Mouse (Mus musculus) midbrain, embryonic 14.5 days (tissue): ENCODE results near the gene Rgma. TPM values are rescaled to one million over a fixed set of nuclear protein-coding genes. Genes with fewer than 3 reads are reported as not detected.

Source experiments
- ATAC-seq: fragments of 200-750 bp; cut with Nextera tagmentation; 2 replicates; pipeline ENCODE4 v1.8.0; 2017; ENCODE audit warnings: moderate number of reproducible peaks, moderate library complexity; ENCODE audit not compliant: low FRiP score, low TSS enrichment
- DNase-seq: peaks from one replicate; pipeline ENCODE4 v3.0.0-alpha.2; 2015
- H3K27ac ChIP-seq: fragments of 300-500 bp; sonication (generic); replicated peaks from 2 replicates; pipeline ENCODE4 v1.5.1; 2014; ENCODE audit warnings: mild to moderate bottlenecking, low read depth, low read length, moderate library complexity
- H3K27me3 ChIP-seq: fragments of 300-500 bp; sonication (generic); 2 replicates; pipeline ENCODE4 v1.6.1; 2014; ENCODE audit warnings: low read length, control low read depth, mixed read lengths; ENCODE audit not compliant: control insufficient read depth, insufficient read depth
- H3K36me3 ChIP-seq: fragments of 300-500 bp; sonication (generic); 2 replicates; pipeline ENCODE4 v1.6.1; 2014; ENCODE audit warnings: low read length, control low read depth; ENCODE audit not compliant: control insufficient read depth, insufficient read depth
- H3K4me1 ChIP-seq: fragments of 300-500 bp; sonication (generic); 2 replicates; pipeline ENCODE4 v1.6.1; 2014; ENCODE audit warnings: mild to moderate bottlenecking, antibody characterized with exemption, low read length, control low read depth; ENCODE audit not compliant: control insufficient read depth, insufficient read depth
- H3K4me2 ChIP-seq: fragments of 300-500 bp; sonication (generic); 2 replicates; pipeline ENCODE4 v1.6.1; 2014; ENCODE audit warnings: mild to moderate bottlenecking, low read length, moderate library complexity
- H3K4me3 ChIP-seq: fragments of 300-500 bp; sonication (generic); replicated peaks from 2 replicates; pipeline ENCODE4 v1.5.1; 2014; ENCODE audit warnings: low read depth, low read length
- H3K9ac ChIP-seq: fragments of 300-500 bp; sonication (generic); replicated peaks from 2 replicates; pipeline ENCODE4 v1.6.1; 2014; ENCODE audit warnings: mild to moderate bottlenecking, low read length, moderate library complexity
- H3K9me3 ChIP-seq: fragments of 300-500 bp; sonication (generic); 2 replicates; pipeline ENCODE4 v1.6.1; 2016; ENCODE audit warnings: low read length, control low read depth, mixed read lengths; ENCODE audit not compliant: control insufficient read depth
- WGBS: fragments of 180-500 bp; shearing (Covaris S2); extraction: QIAGEN DNeasy Blood & Tissue Kit; methylation state at CpG from one replicate; pipeline ENCODE4 v1.1.7; 2014; 5-methylcytosine and 5-hydroxymethylcytosine counted together
- polyA plus RNA-seq: library from polyadenylated mRNA; unstranded; fragments of >200 nt; fragmentation: Nextera tagmentation; extraction: Ambion mirVana; gene quantifications from 2 replicates; pipeline ENCODE4 v1.2.1, GENCODE M21; 2014

The Rgma gene
- polyA plus RNA-seq, 1 experiment from 2014 or later, result 59.4 TPM

- Histone ChIP-seq H3K4me3 (no peak overlapping the region), H3K4me2 (no peak overlapping the region), H3K36me3 (peaks cover 96% of the 10 kb centered on the region), H3K9ac (no peak overlapping the region), H3K27me3 (no peaks in the 10 kb centered on the region), H3K4me1 (no peaks in the 10 kb centered on the region), H3K9me3 (no peaks in the 10 kb centered on the region), H3K27ac (no peak overlapping the region)
- DNase-seq, result no peak
- 90% methylated on average over 4 of the region's 4 CpGs for WGBS
- ATAC-seq, result no peak
Observed at GRCm38 (mm10) chr7:73451594-73451993, 76.3 kb downstream of the Rgma start.

- Histone ChIP-seq H3K9me3 (no peaks in the 10 kb centered on the region), H3K4me2 (no peak overlapping the region), H3K4me3 (no peak overlapping the region), H3K27me3 (no peaks in the 10 kb centered on the region), H3K27ac (no peak overlapping the region), H3K9ac (no peak overlapping the region), H3K4me1 (no peaks in the 10 kb centered on the region), H3K36me3 (peaks cover 97% of the 10 kb centered on the region)
- 91% methylated on average over 3 of the region's 3 CpGs for WGBS
- ATAC-seq (no peak), DNase-seq (no peak)
Observed at GRCm38 (mm10) chr7:73452187-73452808, 77.0 kb downstream of the Rgma start.

- Histone ChIP-seq H3K27ac (no peak overlapping the region), H3K36me3 (peaks cover 96% of the 10 kb centered on the region), H3K4me1 (no peaks in the 10 kb centered on the region), H3K9me3 (no peaks in the 10 kb centered on the region), H3K4me3 (no peak overlapping the region), H3K4me2 (no peak overlapping the region), H3K27me3 (no peaks in the 10 kb centered on the region), H3K9ac (no peak overlapping the region)
- DNase-seq (no peak), ATAC-seq (no peak)
- 89% methylated on average over 12 of the region's 12 CpGs for WGBS
Observed at GRCm38 (mm10) chr7:73454113-73454512, 78.8 kb downstream of the Rgma start.

GRCm38 (mm10) chr7:73463546-73463945 is 88.2 kb downstream of the Rgma start:
- DNase-seq, result peak; percentile 7
- Histone ChIP-seq H3K36me3 (peaks cover 90% of the 10 kb centered on the region), H3K9me3 (no peaks in the 10 kb centered on the region), H3K4me1 (no peaks in the 10 kb centered on the region), H3K27ac (no peak overlapping the region), H3K4me3 (no peak overlapping the region), H3K27me3 (no peaks in the 10 kb centered on the region), H3K9ac (no peak overlapping the region), H3K4me2 (no peak overlapping the region)
- WGBS, result 92% methylated on average over 2 of the region's 2 CpGs
- no peak for ATAC-seq

GRCm38 (mm10) chr7:73467741-73468140 is 92.4 kb downstream of the Rgma start:
- H3K4me3 ChIP-seq, result no peak overlapping the region
- H3K4me2 ChIP-seq, result no peak overlapping the region
- peaks cover 93% of the 10 kb centered on the region for H3K36me3 ChIP-seq
- ATAC-seq, result no peak
- no peaks in the 10 kb centered on the region for H3K27me3 ChIP-seq
- DNase-seq, result no peak
- H3K9ac ChIP-seq, result no peak overlapping the region
- H3K4me1 ChIP-seq, result no peaks in the 10 kb centered on the region
- H3K9me3 ChIP-seq, result no peaks in the 10 kb centered on the region
- WGBS, result 95% methylated on average over 3 of the region's 3 CpGs
- H3K27ac ChIP-seq, result no peak overlapping the region

Other genes with a start within 250 kb of the Rgma start
- 35.9 and 49.8 TPM in 2 replicates for gene Chd2, start 166.3 kb downstream of the Rgma start, polyA plus RNA-seq